Mouse (Mus musculus) forebrain, embryonic 11.5 days (tissue): ENCODE results near the gene Ano6. TPM values are rescaled to one million over a fixed set of nuclear protein-coding genes. Genes with fewer than 3 reads are reported as not detected.

Source experiments
- ATAC-seq: fragments of 200-750 bp; cut with Nextera tagmentation; replicated peaks from 2 replicates; pipeline ENCODE4 v1.8.0; 2017; ENCODE audit warnings: moderate TSS enrichment; ENCODE audit not compliant: low FRiP score
- DNase-seq: peaks from one replicate; pipeline ENCODE4 v3.0.0-alpha.2; 2017; ENCODE audit warnings: low spot score
- H3K27ac ChIP-seq: fragments of 300-500 bp; sonication (generic); 2 replicates; pipeline ENCODE4 v1.5.1; 2014; ENCODE audit warnings: low read depth, low read length
- H3K27me3 ChIP-seq: fragments of 300-500 bp; sonication (generic); 2 replicates; pipeline ENCODE4 v1.6.1; 2014; ENCODE audit warnings: mild to moderate bottlenecking, low read length, mixed read lengths; ENCODE audit not compliant: control insufficient read depth, insufficient read depth
- H3K36me3 ChIP-seq: fragments of 300-500 bp; sonication (generic); 2 replicates; pipeline ENCODE4 v1.6.1; 2014; ENCODE audit warnings: mild to moderate bottlenecking, low read length, moderate library complexity, mixed read lengths; ENCODE audit not compliant: control insufficient read depth, insufficient read depth
- H3K4me1 ChIP-seq: fragments of 300-500 bp; sonication (generic); replicated peaks from 2 replicates; pipeline ENCODE4 v1.6.1; 2014; ENCODE audit warnings: low read length, mixed read lengths; ENCODE audit not compliant: control insufficient read depth, insufficient read depth
- H3K4me2 ChIP-seq: fragments of 300-500 bp; sonication (generic); 2 replicates; pipeline ENCODE4 v1.6.1; 2014; ENCODE audit warnings: low read depth, mild to moderate bottlenecking, low read length, moderate library complexity, mixed read lengths; ENCODE audit not compliant: severe bottlenecking
- H3K4me3 ChIP-seq: fragments of 300-500 bp; sonication (generic); 2 replicates; pipeline ENCODE4 v1.5.1; 2014; ENCODE audit warnings: low read depth, low read length
- H3K9ac ChIP-seq: fragments of 300-500 bp; sonication (generic); 2 replicates; pipeline ENCODE4 v1.6.1; 2014; ENCODE audit warnings: low read length
- H3K9me3 ChIP-seq: fragments of 300-500 bp; sonication (generic); 2 replicates; pipeline ENCODE4 v1.6.1; 2016; ENCODE audit warnings: low read length, mixed read lengths; ENCODE audit not compliant: control insufficient read depth
- WGBS: fragments of 180-500 bp; shearing (Covaris S2); extraction: QIAGEN DNeasy Blood & Tissue Kit; methylation state at CpG from one replicate; pipeline ENCODE4 v1.1.7; 2014; 5-methylcytosine and 5-hydroxymethylcytosine counted together
- polyA plus RNA-seq: library from polyadenylated mRNA; unstranded; fragments of >200 nt; fragmentation: Nextera tagmentation; extraction: Ambion mirVana; gene quantifications from 2 replicates; pipeline ENCODE4 v1.2.1, GENCODE M21; 2014

Gene Ano6
- polyA plus RNA-seq, 1 experiment from 2014 or later: 40.3 TPM

DNA sequence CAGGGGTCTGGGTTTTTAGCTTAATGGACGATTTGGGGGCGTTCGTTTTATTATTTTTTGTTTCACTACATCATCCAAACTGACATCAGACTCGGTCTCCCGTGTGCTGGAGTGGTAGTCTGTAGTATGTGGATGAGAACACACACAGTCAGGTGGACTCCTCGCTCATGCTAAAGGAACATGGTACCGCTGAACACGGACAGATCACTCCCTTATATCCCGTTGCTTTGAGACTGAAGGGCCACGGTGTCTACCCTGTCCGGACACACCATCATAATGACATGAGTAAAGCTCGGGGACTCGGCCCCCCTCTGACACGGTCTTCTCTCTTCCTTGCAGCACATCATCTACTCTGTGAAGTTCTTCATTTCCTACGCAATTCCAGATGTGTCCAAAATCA, 181.5 kb downstream of the Ano6 start:
- ATAC-seq (no peak), DNase-seq (no peak)
- 94% methylated on average over 15 of the region's 15 CpGs for WGBS
- no peaks in the 10 kb centered on the region for H3K9me3 ChIP-seq
- H3K27ac ChIP-seq: no peak overlapping the region
- no peaks in the 10 kb centered on the region for H3K36me3 ChIP-seq
- H3K4me2 ChIP-seq: no peak overlapping the region
- no peak overlapping the region for H3K4me3 ChIP-seq
- H3K9ac ChIP-seq: no peak overlapping the region
- H3K27me3 ChIP-seq: no peaks in the 10 kb centered on the region
- no peaks in the 10 kb centered on the region for H3K4me1 ChIP-seq

DNA sequence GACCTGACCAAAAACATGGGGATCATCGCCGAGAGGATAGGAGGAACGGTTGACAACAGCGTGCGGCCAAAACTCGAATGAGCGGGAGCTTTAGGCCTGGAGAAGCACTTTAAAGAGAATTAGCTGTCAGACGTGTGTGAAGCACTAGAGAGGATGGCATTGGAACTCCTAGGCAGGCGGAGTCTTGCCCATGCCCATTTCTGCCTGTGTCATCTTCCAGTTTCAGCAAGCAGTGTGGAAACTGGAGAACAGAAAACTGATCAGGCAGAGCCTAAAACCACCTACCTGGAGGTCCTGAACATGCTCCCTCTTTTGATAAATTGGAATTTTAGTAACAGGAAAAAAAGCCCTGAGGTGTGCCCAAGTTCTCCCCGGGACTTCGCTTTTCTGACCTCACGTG, 182.0 kb downstream of the Ano6 start:
- Histone ChIP-seq H3K36me3 (no peaks in the 10 kb centered on the region), H3K27ac (no peak overlapping the region), H3K4me3 (no peak overlapping the region), H3K9me3 (no peaks in the 10 kb centered on the region), H3K9ac (no peak overlapping the region), H3K27me3 (no peaks in the 10 kb centered on the region), H3K4me2 (no peak overlapping the region), H3K4me1 (no peaks in the 10 kb centered on the region)
- 93% methylated on average over 12 of the region's 12 CpGs for WGBS
- ATAC-seq (no peak), DNase-seq (no peak)

GRCm38 (mm10) chr15:95974021-95974597, 183.5 kb downstream of the Ano6 start:
- H3K4me1 ChIP-seq: no peaks in the 10 kb centered on the region
- H3K4me3 ChIP-seq: no peak overlapping the region
- no peak overlapping the region for H3K27ac ChIP-seq
- no peak overlapping the region for H3K4me2 ChIP-seq
- no peak overlapping the region for H3K9ac ChIP-seq
- no peaks in the 10 kb centered on the region for H3K36me3 ChIP-seq
- H3K9me3 ChIP-seq: no peaks in the 10 kb centered on the region
- DNase-seq (no peak), ATAC-seq (no peak)
- 95% methylated on average over 10 of the region's 10 CpGs for WGBS
- no peaks in the 10 kb centered on the region for H3K27me3 ChIP-seq

DNA sequence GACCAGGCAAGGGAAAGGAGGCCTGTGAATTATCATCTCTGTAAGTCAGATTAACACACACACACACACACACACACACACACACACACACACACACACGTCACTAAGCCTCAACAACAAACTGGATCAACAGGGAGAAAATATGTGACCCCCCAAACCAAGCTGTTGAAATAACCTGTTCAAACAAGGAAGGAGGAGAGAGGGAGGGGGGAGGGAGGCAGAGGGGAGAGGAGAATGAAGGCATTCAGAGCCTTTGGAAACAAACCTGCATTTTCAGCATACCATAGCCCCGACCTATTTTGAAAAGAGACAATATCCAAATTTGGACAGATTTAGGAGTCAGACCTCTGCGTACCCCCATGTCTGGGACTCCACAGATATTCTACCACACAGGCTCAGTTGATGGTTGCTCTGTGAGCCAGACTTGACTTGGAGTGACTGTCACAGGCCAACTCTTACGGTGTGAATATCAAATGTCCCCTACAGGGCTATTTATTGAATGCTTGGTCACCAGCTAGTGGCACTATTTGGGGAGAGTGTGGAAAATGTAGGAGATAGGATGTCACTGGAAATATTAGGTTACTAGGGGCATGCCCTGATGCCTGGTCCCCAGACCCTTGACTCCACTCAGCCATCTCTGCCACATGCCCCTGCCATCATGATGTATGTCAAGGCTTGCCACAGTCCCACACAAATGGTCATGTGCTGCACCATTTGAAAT, 185.7 kb downstream of the Ano6 start:
- no peak for DNase-seq

DNA sequence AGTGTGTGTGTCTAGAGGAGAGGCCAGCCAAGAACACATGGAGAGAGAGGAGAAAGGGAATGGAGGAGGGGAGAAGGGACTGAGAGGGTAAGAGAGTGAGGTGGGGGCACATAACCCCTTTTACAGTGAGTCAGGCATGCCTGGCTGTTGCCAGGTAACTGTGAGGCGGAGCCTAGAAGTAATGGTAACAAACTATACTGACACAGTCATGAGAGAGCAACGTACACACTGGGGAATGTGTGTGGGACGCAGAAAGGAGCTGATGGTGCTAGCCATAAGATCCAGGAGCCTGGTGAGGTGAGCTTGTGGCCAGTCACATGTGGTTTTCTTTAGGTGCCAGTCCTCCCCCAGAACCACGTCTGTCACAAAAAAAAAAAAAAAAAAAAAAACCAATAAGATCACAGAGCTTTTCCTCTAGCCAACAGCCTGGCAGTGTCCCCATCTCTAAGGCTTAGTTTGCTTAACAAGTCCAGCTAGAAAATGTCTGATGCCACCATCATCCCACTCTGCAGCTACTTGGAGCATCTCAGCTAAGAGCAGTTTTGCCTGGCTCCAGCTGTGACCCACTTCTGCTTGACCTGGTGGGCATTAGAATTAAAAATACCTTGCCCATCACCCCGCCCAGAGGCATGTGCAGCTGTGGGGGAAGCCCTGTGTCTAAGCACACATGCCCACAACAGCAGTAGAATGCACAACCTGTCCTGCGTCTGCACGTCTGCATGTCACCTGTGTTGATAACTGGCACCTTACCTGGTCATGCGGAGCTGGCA, 186.7 kb downstream of the Ano6 start:
- ATAC-seq: no peak
- Histone ChIP-seq H3K36me3 (no peaks in the 10 kb centered on the region), H3K9ac (no peak overlapping the region), H3K4me1 (no peaks in the 10 kb centered on the region), H3K27ac (no peak overlapping the region), H3K4me2 (no peak overlapping the region), H3K27me3 (no peaks in the 10 kb centered on the region), H3K4me3 (no peak overlapping the region), H3K9me3 (no peaks in the 10 kb centered on the region)
- WGBS: 84% methylated on average over 8 of the region's 8 CpGs
- DNase-seq: no peak

More for the DNA sequence above, 185.7 kb downstream of the Ano6 start:
- ATAC-seq: no peak
- 69% methylated on average over 4 of the region's 4 CpGs for WGBS
- Histone ChIP-seq H3K4me2 (no peak overlapping the region), H3K27me3 (no peaks in the 10 kb centered on the region), H3K36me3 (no peaks in the 10 kb centered on the region), H3K4me1 (no peaks in the 10 kb centered on the region), H3K4me3 (no peak overlapping the region), H3K9ac (no peak overlapping the region), H3K9me3 (no peaks in the 10 kb centered on the region), H3K27ac (no peak overlapping the region)

GRCm38 (mm10) chr15:95977939-95978252, 187.3 kb downstream of the Ano6 start:
- WGBS: 86% methylated on average over 3 of the region's 3 CpGs
- Histone ChIP-seq H3K36me3 (no peaks in the 10 kb centered on the region), H3K9ac (no peak overlapping the region), H3K27me3 (no peaks in the 10 kb centered on the region), H3K4me1 (no peaks in the 10 kb centered on the region), H3K4me2 (no peak overlapping the region), H3K4me3 (no peak overlapping the region), H3K27ac (no peak overlapping the region), H3K9me3 (no peaks in the 10 kb centered on the region)
- no peak for DNase-seq
- no peak for ATAC-seq

GRCm38 (mm10) chr15:95980641-95981040, 190.0 kb downstream of the Ano6 start:
- ATAC-seq (no peak), DNase-seq (no peak)

GRCm38 (mm10) chr15:95987916-95988315, 197.3 kb downstream of the Ano6 start:
- H3K9ac ChIP-seq: no peak overlapping the region
- no peaks in the 10 kb centered on the region for H3K4me1 ChIP-seq
- no peaks in the 10 kb centered on the region for H3K27me3 ChIP-seq
- ATAC-seq: no peak
- no peak overlapping the region for H3K4me2 ChIP-seq
- H3K27ac ChIP-seq: no peak overlapping the region
- no peaks in the 10 kb centered on the region for H3K36me3 ChIP-seq
- 93% methylated on average over 3 of the region's 3 CpGs for WGBS
- no peak overlapping the region for H3K4me3 ChIP-seq
- DNase-seq: no peak
- no peaks in the 10 kb centered on the region; the same call in 1 of the 2 replicates for H3K9me3 ChIP-seq

More at GRCm38 (mm10) chr15:95980641-95981040, 190.0 kb downstream of the Ano6 start:
- no peak overlapping the region for H3K4me2 ChIP-seq
- no peak overlapping the region for H3K4me3 ChIP-seq
- H3K27ac ChIP-seq: no peak overlapping the region
- no peaks in the 10 kb centered on the region for H3K27me3 ChIP-seq
- H3K36me3 ChIP-seq: no peaks in the 10 kb centered on the region
- H3K9me3 ChIP-seq: no peaks in the 10 kb centered on the region
- no peaks in the 10 kb centered on the region for H3K4me1 ChIP-seq
- 78% methylated on average over 5 of the region's 5 CpGs for WGBS
- H3K9ac ChIP-seq: no peak overlapping the region
